Mouse (Mus musculus) kidney, adult 10 weeks (tissue): ENCODE measurements around the gene Dmac2. TPM values are rescaled to one million over a fixed set of nuclear protein-coding genes. Genes with fewer than 3 reads are reported as not detected.

Source experiments
- polyA plus RNA-seq: library from polyadenylated mRNA; stranded (reverse); fragments of 350-450 nt; fragmentation: Illumina TruSeq; extraction: RNeasy Lipid Tissue Mini Kit (QIAGEN cat#74804); gene quantifications from one replicate; pipeline ENCODE4 v1.2.3, GENCODE M21; 2014; ENCODE audit warnings: low read depth, low replicate concordance

The Dmac2 gene
- polyA plus RNA-seq, result 28.8 TPM

DNA sequence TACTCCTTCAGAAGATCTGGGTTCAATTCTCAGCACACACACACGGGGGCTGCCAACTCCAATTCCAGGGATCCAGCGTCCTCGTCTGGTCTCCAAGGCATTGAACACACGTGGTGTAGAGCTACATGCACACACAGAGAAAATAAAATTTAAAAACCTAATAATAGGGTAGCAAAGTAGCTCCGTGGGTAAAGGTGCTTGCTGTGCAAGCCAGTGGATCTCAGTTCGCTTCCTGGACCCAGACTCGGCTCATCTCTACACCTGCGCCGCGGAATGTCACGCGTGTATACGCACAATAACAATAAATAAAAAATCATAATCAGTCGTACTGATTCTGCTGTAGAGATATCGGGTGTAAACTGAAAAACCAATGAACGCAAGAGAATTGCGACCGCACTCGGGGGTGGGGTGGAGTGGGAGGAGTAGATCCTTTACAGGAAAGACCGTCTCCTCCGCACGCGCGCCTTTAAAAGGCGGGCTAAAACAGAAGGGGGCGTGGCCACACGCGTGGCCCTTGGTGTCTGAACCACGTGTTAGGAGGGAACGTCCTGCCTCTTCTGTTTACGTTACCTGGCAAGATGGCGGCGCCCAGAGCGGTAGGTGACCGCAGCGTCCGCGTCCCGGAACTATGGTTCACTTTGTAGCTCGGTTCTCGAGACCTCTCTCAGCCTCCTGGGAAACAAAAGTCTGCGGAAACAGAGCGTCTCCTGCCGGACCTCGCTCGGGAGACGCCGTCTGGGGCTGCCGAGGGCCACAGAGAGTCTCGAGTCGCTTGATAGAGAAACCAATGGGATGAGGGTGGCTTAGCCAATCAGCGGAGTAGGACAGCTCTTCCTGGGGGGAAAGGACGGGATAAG is at the start of gene Dmac2:
TSS of gene Dmac2 (plus strand) at position 550 of the 857 bp plus-strand sequence.

DNA sequence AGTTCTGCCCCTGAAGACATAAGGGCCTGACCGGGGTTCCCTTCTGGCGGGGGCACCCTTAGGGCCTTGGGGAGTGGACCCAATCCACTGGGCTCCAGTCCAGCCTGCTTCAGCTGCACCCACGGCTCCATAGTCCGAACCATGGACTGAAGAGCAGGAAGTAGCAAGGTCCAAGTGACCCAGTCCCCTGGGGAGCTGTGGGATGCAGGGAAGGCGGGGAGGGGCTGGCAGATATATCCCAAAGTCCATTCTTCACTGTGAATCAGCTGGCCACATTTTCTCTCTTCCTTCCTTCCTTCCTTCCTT is 3.6 kb upstream of the Dmac2 start, which contains the start of gene Erich4:
TSS of gene Erich4 (minus strand) at position 187 of the 306 bp plus-strand sequence.

DNA sequence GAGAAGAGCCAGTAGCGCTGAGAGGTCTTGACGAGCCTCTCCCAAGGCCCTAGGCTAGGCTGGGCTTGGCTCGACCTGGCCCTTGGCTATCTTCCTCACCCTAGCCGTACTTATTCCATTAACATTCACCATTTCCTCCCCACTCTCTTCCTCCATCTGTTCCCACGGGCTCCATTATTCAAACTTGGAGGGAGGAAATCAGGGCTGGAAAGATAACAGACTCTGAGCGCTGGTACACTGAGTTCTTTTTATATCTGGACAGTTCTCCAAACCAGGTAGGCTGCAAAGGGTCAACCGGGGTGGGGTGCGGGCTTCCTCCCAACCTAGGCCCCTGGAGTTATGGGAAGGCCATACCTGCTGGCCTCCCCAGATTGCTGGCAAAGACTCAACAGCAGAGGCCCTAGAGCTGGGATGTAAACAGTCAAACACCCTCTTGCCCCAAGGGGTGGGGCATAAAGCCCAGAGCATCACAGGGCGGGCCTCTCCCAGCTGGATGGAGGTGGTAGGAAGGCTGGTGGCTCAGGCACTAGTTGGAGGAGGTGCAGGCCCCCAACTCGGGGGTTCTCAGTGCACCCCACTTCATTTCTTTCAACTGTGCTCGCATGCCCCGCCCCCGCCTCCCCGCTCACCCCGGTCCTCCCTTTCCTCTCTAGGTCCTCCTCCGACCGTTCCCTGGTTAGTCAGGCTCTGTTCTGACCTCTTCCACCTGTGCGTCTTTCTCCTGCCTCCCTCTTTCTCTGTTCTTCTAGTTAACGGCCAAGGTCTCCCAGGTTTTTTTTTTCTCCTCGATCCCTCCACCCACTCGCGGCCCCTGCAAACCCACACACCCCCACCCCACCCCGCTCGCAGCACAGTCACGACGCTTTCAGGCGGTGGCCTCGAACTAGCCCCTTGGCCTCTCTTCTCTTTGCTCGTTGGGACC is 7.6 kb downstream of the Dmac2 start, which contains the start of gene B3gnt8:
TSS of gene B3gnt8 (plus strand) at position 146 of the 922 bp plus-strand sequence.

DNA sequence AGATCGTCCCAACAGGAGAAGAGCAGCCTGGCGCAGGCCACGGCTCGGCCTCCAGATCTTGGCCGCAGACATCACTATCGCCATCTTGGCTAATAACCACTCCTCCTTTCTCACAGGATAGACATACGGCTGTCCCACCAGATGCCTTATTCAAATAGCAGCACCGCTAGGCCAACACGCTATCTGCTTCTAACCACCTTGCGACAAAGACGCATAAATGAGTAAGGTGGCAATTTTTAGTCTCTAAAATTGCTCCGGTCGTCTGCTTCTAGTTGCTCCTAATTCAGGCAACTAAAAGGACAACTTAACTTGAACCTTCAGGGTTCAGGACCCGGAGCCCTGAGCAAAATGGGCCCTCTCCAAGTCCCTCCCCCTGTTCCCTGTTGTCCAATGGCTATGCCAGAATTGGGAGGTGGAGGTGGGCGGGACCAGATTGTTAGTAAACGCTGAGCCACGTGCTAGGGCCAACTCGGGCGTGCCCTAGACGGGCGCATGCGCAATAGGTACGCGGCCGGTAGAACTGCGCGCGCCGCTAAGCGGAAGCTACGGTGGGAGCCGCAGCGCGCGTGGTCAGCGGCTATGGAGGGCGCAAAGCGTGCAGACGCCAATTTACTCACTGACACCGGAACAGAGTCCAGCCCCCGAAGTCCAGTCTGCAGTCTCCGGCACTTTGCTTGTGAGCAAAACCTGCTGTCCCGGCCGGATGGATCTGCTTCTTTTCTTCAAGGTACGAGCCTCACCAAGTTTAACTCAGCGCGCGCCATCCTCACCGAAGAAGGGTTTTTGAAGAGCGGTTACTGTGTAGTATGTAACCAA is 39.7 kb downstream of the Dmac2 start, which contains the start of the genes Bckdha and Exosc5:
TSS of gene Bckdha (minus strand) at position 325 of the 816 bp plus-strand sequence.
TSS of gene Exosc5 (plus strand) at position 508 of the 816 bp plus-strand sequence.

DNA sequence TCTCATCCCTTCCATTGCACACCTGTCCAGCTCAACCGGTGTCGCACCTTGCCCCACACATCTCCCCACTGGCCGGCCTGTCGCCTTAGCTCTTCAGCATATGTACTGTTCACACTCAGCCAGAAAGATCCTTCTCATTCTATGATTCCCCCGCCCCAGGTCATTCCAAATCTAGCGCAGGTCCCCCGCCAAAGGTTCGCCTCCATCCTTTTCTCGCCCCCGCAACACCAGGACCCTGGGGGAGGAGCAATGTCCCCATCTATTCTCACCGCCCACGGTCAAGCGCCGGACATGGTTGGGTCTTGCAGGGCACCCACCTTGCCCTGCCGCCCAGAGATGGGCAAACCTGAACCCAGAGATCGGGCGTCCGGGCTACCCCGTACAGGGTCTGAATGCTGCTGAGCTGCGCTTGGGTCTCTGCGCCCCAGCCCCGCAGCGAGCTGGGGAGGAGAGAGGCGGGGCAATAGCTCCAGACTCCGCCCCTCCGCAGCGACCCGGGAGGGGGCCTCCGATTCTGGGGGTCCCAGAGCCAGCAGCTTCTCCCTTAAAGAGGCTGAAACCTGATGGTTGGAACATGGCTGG is 55.6 kb downstream of the Dmac2 start, which contains the start of gene Tmem91:
TSS of gene Tmem91 (minus strand) at position 448 of the 582 bp plus-strand sequence.

Other genes starting within 250 kb of the Dmac2 start
- not detected for gene Cnfn, start 249.7 kb upstream of the Dmac2 start, polyA plus RNA-seq
- 0.49 TPM for gene Lipe, start 220.7 kb upstream of the Dmac2 start, polyA plus RNA-seq
- gene Cxcl17, start 206.5 kb upstream of the Dmac2 start, polyA plus RNA-seq, result not detected
- gene Ceacam1, start 141.8 kb upstream of the Dmac2 start, polyA plus RNA-seq, result 89.5 TPM
- gene Ceacam2, start 79.6 kb upstream of the Dmac2 start, polyA plus RNA-seq, result 199 TPM
- gene Erich4, start 3.5 kb upstream of the Dmac2 start, polyA plus RNA-seq, result 6.0 TPM
- not detected for gene B3gnt8, start 7.2 kb downstream of the Dmac2 start, polyA plus RNA-seq
- gene Bckdha, start 39.6 kb downstream of the Dmac2 start, polyA plus RNA-seq, result 0.61 TPM
- gene Exosc5, start 39.8 kb downstream of the Dmac2 start, polyA plus RNA-seq, result 0.32 TPM
- gene Tmem91, start 55.8 kb downstream of the Dmac2 start, polyA plus RNA-seq, result not detected
- gene B9d2, start 61.4 kb downstream of the Dmac2 start, polyA plus RNA-seq, result not detected
- 1.0 TPM for gene Tgfb1, start 67.6 kb downstream of the Dmac2 start, polyA plus RNA-seq
- gene Ccdc97, start 99.7 kb downstream of the Dmac2 start, polyA plus RNA-seq, result 2.3 TPM
- gene Hnrnpul1, start 135.3 kb downstream of the Dmac2 start, polyA plus RNA-seq, result 26.8 TPM
- gene Axl, start 169.3 kb downstream of the Dmac2 start, polyA plus RNA-seq, result 18.3 TPM
- 2.4 TPM for gene Cyp2s1, start 197.5 kb downstream of the Dmac2 start, polyA plus RNA-seq